Mouse (Mus musculus): Measurements from ENCODE around the gene Scml4. TPM values are rescaled to one million over a fixed set of nuclear protein-coding genes. Genes with fewer than 3 reads are reported as not detected.
A peak's percentile ranks its signal among the peaks of the same experiment; 100 is the strongest.

Gene Scml4
- polyA plus RNA-seq, 1 experiment from 2014 or later = 0.49 TPM

DNA sequence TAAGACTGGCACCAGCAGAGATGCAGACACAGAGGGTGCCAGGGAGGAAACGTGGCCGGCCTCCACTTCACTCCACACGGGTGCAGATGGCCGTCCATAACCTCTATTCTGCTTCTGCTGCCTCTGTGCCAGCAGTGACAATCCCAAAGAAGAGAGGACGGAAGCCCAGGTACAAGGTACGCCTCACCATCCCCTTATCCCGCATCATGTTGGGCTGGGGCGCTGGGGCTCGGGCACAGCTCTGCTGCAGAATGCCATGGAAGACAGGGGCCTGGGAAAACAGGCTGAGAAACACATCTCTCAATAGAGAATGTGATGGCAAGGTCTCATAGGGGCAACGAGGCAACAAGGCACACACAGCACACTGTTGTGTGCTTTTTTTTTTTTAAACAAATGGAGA, 51.9 kb downstream of the Scml4 start:
- ATAC-seq (replicated peaks; ENCODE audit: insufficient number of reproducible peaks, low FRiP score, low TSS enrichment, low read depth) = no peak
- H3K4me3 ChIP-seq (ENCODE audit: low read depth, low read length) = no peak overlapping the region
- no peak overlapping the region for H3K9ac ChIP-seq (replicated peaks; ENCODE audit: low read length)
- WGBS = 87% methylated on average over 10 of the region's 10 CpGs
- H3K36me3 ChIP-seq (replicated peaks; ENCODE audit: control insufficient read depth, insufficient read depth, low read depth, low read length) = no peaks in the 10 kb centered on the region
- no peak overlapping the region for H3K27ac ChIP-seq (replicated peaks; ENCODE audit: low read depth, low read length)
- no peak for DNase-seq (ENCODE audit: low spot score)
- no peaks in the 10 kb centered on the region for H3K4me1 ChIP-seq (ENCODE audit: control insufficient read depth, insufficient read depth, low read length)
- no peak overlapping the region for H3K4me2 ChIP-seq (ENCODE audit: low read depth, low read length)
- no peaks in the 10 kb centered on the region for H3K9me3 ChIP-seq (replicated peaks; ENCODE audit: control insufficient read depth, low read length)
- H3K27me3 ChIP-seq (ENCODE audit: control insufficient read depth, insufficient read depth, low read length) = no peaks in the 10 kb centered on the region

DNA sequence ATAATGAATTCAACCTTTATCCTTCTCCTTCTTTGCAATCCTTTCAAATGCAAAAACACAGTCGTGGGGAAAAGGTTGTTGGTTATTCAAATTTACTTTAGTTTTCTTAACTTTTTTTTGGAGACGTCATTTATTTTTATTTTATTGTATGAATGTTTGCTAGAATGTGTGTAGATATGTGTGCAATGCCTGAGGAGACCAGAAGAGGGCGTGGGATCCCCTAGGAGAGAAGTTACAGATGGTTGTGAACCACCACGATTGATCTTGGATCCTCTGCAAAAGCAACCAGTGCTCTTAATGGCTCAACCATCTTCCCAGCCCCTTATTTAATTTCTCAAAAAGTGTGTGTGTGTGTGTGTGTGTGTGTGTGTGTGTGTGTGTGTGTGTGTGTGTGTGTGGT, 53.0 kb downstream of the Scml4 start:
- Histone ChIP-seq H3K27ac (replicated peaks; ENCODE audit: low read depth, low read length) (no peak overlapping the region), H3K27me3 (ENCODE audit: control insufficient read depth, insufficient read depth, low read length) (no peaks in the 10 kb centered on the region), H3K9me3 (replicated peaks; ENCODE audit: control insufficient read depth, low read length) (no peaks in the 10 kb centered on the region), H3K4me2 (ENCODE audit: low read depth, low read length) (no peak overlapping the region), H3K36me3 (replicated peaks; ENCODE audit: control insufficient read depth, insufficient read depth, low read depth, low read length) (no peaks in the 10 kb centered on the region), H3K9ac (replicated peaks; ENCODE audit: low read length) (no peak overlapping the region), H3K4me3 (ENCODE audit: low read depth, low read length) (no peak overlapping the region), H3K4me1 (ENCODE audit: control insufficient read depth, insufficient read depth, low read length) (no peaks in the 10 kb centered on the region)
- ATAC-seq (replicated peaks; ENCODE audit: insufficient number of reproducible peaks, low FRiP score, low TSS enrichment, low read depth) = no peak
- 50% methylated on average over 4 of the region's 4 CpGs for WGBS
- no peak for DNase-seq (ENCODE audit: low spot score)

DNA sequence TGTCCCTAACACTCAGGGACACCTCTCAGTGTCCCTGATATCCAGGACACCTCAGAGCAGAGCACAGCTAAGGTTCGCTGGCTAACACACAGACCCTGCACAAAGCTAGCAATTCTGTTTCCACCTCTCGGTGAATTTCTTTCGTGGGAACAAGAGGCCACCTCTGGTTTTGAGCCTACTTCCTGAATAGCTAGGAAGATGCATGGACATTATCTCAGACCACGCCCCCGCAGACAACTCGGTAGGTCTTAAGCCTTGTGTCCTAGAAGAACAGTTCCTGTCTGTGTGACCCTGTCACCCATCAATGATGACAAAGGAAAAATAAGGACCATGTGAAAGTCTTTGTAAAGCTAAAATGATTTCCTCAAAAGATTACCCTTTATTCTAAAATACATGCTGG, 54.0 kb downstream of the Scml4 start:
- Histone ChIP-seq H3K9me3 (replicated peaks; ENCODE audit: control insufficient read depth, low read length) (no peaks in the 10 kb centered on the region), H3K4me1 (ENCODE audit: control insufficient read depth, insufficient read depth, low read length) (no peaks in the 10 kb centered on the region), H3K4me2 (ENCODE audit: low read depth, low read length) (no peak overlapping the region), H3K27ac (replicated peaks; ENCODE audit: low read depth, low read length) (no peak overlapping the region), H3K9ac (replicated peaks; ENCODE audit: low read length) (no peak overlapping the region), H3K27me3 (ENCODE audit: control insufficient read depth, insufficient read depth, low read length) (no peaks in the 10 kb centered on the region), H3K4me3 (ENCODE audit: low read depth, low read length) (no peak overlapping the region), H3K36me3 (replicated peaks; ENCODE audit: control insufficient read depth, insufficient read depth, low read depth, low read length) (no peaks in the 10 kb centered on the region)
- ATAC-seq (replicated peaks; ENCODE audit: insufficient number of reproducible peaks, low FRiP score, low TSS enrichment, low read depth) (no peak), DNase-seq (ENCODE audit: low spot score) (no peak)
- WGBS = 58% methylated on average over 6 of the region's 6 CpGs

DNA sequence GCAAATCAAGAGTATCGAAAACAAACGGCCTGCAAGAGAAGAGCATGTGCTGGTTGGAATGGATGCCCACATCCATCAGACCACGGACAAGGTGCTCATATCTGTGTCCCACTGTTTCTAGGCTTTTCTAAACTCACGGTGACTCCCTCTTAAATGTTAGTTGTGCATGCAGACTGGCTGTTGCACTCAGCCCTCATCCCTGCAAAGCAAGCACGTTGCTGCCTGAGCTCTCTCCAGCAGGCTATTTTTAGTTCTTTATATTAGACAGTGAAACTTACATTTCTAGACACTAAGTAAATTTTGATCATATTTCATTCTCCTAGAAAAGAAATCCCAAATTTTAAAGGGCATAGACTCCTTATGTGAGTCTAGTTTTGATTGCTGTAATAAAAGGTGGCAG, 57.2 kb downstream of the Scml4 start:
- ATAC-seq (replicated peaks; ENCODE audit: insufficient number of reproducible peaks, low FRiP score, low TSS enrichment, low read depth) (no peak), DNase-seq (ENCODE audit: low spot score) (no peak)
- H3K4me2 ChIP-seq (ENCODE audit: low read depth, low read length) = no peak overlapping the region
- H3K4me3 ChIP-seq (ENCODE audit: low read depth, low read length) = no peak overlapping the region
- H3K9me3 ChIP-seq (replicated peaks; ENCODE audit: control insufficient read depth, low read length) = no peaks in the 10 kb centered on the region
- H3K27ac ChIP-seq (replicated peaks; ENCODE audit: low read depth, low read length) = no peak overlapping the region
- WGBS = 85% methylated on average over 5 of the region's 5 CpGs
- H3K9ac ChIP-seq (replicated peaks; ENCODE audit: low read length) = no peak overlapping the region
- no peaks in the 10 kb centered on the region for H3K36me3 ChIP-seq (replicated peaks; ENCODE audit: control insufficient read depth, insufficient read depth, low read depth, low read length)
- H3K27me3 ChIP-seq (ENCODE audit: control insufficient read depth, insufficient read depth, low read length) = no peaks in the 10 kb centered on the region
- H3K4me1 ChIP-seq (ENCODE audit: control insufficient read depth, insufficient read depth, low read length) = no peaks in the 10 kb centered on the region

DNA sequence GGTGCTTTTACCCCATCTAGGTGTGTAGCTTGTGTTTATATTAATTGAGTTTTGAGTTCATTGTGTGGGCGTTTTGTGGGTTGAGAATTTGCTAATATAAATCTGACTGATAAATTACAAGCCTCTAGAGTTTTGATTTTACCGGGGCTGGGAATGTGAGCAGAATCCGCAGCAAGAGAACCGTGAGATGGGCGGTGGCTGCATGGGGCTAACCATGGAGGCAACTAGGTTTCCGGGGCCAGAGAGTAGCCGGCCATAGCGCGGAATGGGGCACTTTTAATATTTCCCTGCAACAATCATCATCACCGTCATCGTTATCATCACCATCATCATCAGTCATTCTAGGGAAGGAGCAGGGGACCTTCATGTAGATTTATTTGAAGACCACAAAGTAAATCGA, 59.6 kb downstream of the Scml4 start:
- H3K36me3 ChIP-seq (replicated peaks; ENCODE audit: control insufficient read depth, insufficient read depth, low read depth, low read length) = no peaks in the 10 kb centered on the region
- 92% methylated on average over 12 of the region's 12 CpGs for WGBS
- no peak for ATAC-seq (replicated peaks; ENCODE audit: insufficient number of reproducible peaks, low FRiP score, low TSS enrichment, low read depth)
- H3K27me3 ChIP-seq (ENCODE audit: control insufficient read depth, insufficient read depth, low read length) = no peaks in the 10 kb centered on the region
- H3K4me3 ChIP-seq (ENCODE audit: low read depth, low read length) = no peak overlapping the region
- H3K4me2 ChIP-seq (ENCODE audit: low read depth, low read length) = no peak overlapping the region
- H3K27ac ChIP-seq (replicated peaks; ENCODE audit: low read depth, low read length) = no peak overlapping the region
- H3K4me1 ChIP-seq (ENCODE audit: control insufficient read depth, insufficient read depth, low read length) = no peaks in the 10 kb centered on the region
- no peak for DNase-seq (ENCODE audit: low spot score)
- no peak overlapping the region for H3K9ac ChIP-seq (replicated peaks; ENCODE audit: low read length)
- no peaks in the 10 kb centered on the region for H3K9me3 ChIP-seq (replicated peaks; ENCODE audit: control insufficient read depth, low read length)

DNA sequence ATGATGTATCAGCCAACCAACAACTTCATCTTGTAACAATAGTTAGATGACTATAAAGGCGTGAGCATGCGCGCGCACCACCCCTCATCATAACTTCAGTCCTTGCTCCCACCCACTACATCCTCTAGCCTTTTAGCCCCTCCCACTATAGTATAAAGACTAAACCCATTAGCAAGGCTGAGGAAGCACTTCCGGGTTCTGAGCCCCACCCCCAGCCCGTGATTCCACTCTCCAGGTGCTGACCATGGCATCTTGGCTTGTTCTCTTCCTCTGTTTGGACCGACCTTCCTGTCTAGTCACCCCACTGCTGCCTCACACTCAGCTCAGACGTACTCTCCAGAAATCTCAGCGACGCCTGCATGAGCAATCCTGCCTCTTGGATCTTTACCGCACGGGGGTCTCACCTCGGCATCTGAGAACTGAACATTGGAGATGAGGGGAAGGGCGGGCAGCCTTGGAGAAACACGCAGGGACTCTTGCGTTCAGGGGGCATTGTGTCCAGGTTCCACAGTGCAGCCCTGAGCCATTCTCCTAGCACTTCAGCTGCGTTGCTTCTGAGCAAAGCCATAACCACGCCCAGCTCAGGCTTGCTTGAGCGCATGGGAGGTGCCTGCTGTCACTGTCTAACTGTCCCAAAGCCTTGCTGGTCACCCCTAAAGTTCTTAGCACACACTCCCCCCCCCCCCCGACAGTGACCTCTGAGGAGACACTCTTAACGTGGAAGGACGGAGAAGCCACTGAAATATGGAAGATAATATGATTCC, 65.1 kb downstream of the Scml4 start:
- Histone ChIP-seq H3K4me3 (ENCODE audit: low read depth, low read length) (no peak overlapping the region), H3K4me2 (ENCODE audit: low read depth, low read length) (no peak overlapping the region), H3K4me1 (ENCODE audit: control insufficient read depth, insufficient read depth, low read length) (no peaks in the 10 kb centered on the region), H3K27ac (replicated peaks; ENCODE audit: low read depth, low read length) (no peak overlapping the region), H3K36me3 (replicated peaks; ENCODE audit: control insufficient read depth, insufficient read depth, low read depth, low read length) (no peaks in the 10 kb centered on the region), H3K9ac (replicated peaks; ENCODE audit: low read length) (no peak overlapping the region), H3K27me3 (ENCODE audit: control insufficient read depth, insufficient read depth, low read length) (no peaks in the 10 kb centered on the region), H3K9me3 (replicated peaks; ENCODE audit: control insufficient read depth, low read length) (no peaks in the 10 kb centered on the region)
- no peak for DNase-seq (ENCODE audit: low spot score)
- 71% methylated on average over 22 of the region's 22 CpGs for WGBS
- no peak for ATAC-seq (replicated peaks; ENCODE audit: insufficient number of reproducible peaks, low FRiP score, low TSS enrichment, low read depth)

DNA sequence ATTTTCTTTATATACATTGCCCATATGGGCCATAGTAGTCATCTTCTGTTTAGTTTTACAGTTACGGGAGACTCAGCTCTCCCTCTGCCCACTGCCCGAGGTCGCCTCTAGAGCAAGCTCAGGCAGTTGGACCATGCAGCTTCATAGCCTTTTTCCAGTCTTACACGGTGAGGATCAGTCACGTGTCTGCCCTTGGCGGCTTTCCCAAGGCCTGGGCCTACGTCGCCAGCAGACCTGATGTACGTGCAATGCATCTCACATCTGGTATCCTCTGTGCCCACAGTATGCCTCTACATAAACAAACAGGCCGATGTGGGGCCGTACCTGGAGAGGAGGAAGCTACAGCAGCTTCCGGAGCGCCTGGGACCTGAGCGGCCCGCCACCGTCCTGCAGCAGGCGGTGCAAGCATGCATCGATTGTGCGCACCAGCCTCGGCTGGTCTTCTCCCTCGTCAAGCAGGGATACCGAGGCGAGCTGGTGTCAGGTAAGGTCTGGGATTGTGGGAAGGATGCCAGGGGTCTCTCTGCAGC, 70.0 kb downstream of the Scml4 start:
- Histone ChIP-seq H3K4me2 (ENCODE audit: low read depth, low read length) (no peak overlapping the region), H3K9me3 (replicated peaks; ENCODE audit: control insufficient read depth, low read length) (no peaks in the 10 kb centered on the region), H3K27me3 (ENCODE audit: control insufficient read depth, insufficient read depth, low read length) (no peaks in the 10 kb centered on the region), H3K36me3 (replicated peaks; ENCODE audit: control insufficient read depth, insufficient read depth, low read depth, low read length) (no peaks in the 10 kb centered on the region), H3K27ac (replicated peaks; ENCODE audit: low read depth, low read length) (no peak overlapping the region), H3K4me3 (ENCODE audit: low read depth, low read length) (no peak overlapping the region), H3K4me1 (ENCODE audit: control insufficient read depth, insufficient read depth, low read length) (no peaks in the 10 kb centered on the region), H3K9ac (replicated peaks; ENCODE audit: low read length) (no peak overlapping the region)
- 87% methylated on average over 23 of the region's 23 CpGs for WGBS
- DNase-seq (ENCODE audit: low spot score) (no peak), ATAC-seq (replicated peaks; ENCODE audit: insufficient number of reproducible peaks, low FRiP score, low TSS enrichment, low read depth) (no peak)

DNA sequence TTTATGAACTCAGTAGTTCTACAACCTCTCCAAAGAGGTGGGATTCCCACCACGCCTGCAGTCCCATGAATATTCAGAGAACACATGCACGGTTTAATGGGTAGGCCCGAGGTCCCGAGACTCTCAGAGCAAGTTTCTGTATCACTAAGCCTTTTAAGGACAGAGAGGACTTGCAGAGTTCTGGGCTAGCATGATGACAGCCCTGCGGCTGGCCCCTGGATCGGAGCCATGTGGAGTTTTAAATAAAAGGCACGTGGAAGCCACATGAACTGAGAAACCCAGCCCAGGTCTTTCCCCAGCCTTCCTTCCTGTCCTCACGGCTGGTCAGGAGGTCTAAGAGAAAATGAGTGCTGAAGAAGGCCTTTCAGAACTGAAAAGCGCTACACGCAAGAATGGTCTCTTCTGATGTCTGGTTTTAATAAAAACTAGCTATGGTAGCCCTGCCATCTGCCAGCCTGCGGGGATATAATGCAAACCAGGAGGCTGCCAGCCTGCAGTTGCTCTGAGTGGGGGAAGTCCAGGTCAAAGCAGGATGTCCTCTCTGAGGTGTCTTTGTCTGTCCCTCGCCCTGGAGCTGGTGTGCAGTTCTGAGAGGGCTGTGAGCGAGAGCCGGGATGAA, 72.8 kb downstream of the Scml4 start:
- Histone ChIP-seq H3K4me1 (ENCODE audit: control insufficient read depth, insufficient read depth, low read length) (no peaks in the 10 kb centered on the region), H3K4me2 (ENCODE audit: low read depth, low read length) (0 out of 2 replicates have a peak overlapping the region, but pooled peaks have one; percentile 19), H3K9me3 (replicated peaks; ENCODE audit: control insufficient read depth, low read length) (no peaks in the 10 kb centered on the region), H3K27ac (replicated peaks; ENCODE audit: low read depth, low read length) (no peak overlapping the region), H3K4me3 (ENCODE audit: low read depth, low read length) (no peak overlapping the region), H3K36me3 (replicated peaks; ENCODE audit: control insufficient read depth, insufficient read depth, low read depth, low read length) (no peaks in the 10 kb centered on the region), H3K27me3 (ENCODE audit: control insufficient read depth, insufficient read depth, low read length) (no peaks in the 10 kb centered on the region), H3K9ac (replicated peaks; ENCODE audit: low read length) (peak overlapping the region; percentile 9; the same call in 1 of the 2 replicates)
- DNase-seq (ENCODE audit: low spot score) = peak; percentile 78
- WGBS = 36% methylated on average over 14 of the region's 14 CpGs
- no peak for ATAC-seq (replicated peaks; ENCODE audit: insufficient number of reproducible peaks, low FRiP score, low TSS enrichment, low read depth)

All from embryonic facial prominence, embryonic 11.5 days (tissue).